Mouse (Mus musculus) urinary bladder, adult 2 months (tissue): ENCODE results near the gene Actr3. TPM values are rescaled to one million over a fixed set of nuclear protein-coding genes. Genes with fewer than 3 reads are reported as not detected.
A peak's percentile ranks its signal among the peaks of the same experiment; 100 is the strongest.
"Not testable (repeated sequence)": the region's sequence is repeated elsewhere in the genome, so short reads cannot be mapped to it uniquely, and the experiment has no call there.

Source experiments
- DNase-seq: peaks from one replicate; pipeline ENCODE4 v3.0.0; 2022; ENCODE audit warnings: low spot score
- polyA plus RNA-seq: library from polyadenylated mRNA; depleted of rRNA; stranded (reverse); fragments of >200 nt; gene quantifications from 2 replicates; pipeline ENCODE4 v1.2.3, GENCODE M21; 2012

Gene Actr3
- polyA plus RNA-seq, 1 experiment, result 105 TPM

DNA sequence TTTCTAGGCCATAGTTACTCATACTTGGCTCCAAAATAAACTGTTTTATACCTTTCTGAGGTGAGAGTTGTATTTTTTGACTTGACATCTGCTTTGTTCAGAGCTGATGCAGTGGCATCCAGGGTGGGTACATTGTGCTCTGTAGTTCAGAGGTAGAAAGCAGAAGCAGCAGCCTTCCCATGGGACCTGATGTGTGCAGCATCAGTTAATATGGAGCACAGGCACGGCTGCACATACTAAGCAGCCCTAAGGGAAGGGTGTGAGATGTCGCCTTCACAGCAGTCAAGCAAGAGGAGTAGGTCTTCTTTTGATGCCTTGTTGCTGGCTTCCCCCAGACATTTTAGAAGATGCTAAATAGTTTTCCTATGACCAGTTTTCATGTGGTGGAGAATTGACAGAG lies 3.3 kb upstream of the Actr3 start:
- DNase-seq, result no peak

DNA sequence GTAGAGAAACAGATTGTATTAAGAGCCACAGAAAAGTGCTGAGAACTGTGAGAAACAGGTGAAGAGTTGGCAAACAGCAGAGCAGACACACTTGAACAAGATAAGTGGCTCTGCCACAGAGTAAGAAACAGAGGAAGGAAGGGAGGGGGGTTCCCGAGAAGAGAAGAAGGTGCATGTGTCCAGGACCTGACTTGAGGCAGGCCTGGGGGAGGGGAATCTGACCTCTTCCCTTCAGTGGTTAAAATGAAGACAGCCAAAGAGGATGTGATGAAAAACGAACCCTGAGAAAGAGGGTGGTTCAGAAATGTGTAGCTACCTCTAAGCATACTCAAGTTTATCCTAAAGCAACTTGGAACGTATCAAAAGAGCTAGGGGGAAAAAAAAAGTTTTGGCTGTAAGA lies 2.4 kb upstream of the Actr3 start:
- no peak for DNase-seq

DNA sequence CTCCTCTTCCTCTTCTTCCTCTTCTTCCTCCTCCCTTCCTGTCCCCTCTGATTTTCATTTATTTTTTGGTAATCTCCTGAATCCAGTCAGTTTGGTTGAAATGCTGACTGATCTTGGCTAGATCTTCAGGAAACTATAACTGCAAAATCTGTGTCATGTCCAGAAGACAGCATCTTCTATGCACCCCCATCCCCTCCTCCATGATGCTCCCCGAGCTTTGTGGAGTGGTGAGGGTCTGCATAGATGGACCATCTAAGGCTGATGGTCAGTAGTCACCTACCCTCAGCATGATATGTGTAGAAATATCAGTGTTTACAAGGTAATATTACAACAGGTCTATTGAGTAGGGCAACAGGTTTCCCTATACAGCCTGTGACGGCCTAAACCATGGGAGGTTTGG lies 1.6 kb upstream of the Actr3 start:
- DNase-seq, result no peak

DNA sequence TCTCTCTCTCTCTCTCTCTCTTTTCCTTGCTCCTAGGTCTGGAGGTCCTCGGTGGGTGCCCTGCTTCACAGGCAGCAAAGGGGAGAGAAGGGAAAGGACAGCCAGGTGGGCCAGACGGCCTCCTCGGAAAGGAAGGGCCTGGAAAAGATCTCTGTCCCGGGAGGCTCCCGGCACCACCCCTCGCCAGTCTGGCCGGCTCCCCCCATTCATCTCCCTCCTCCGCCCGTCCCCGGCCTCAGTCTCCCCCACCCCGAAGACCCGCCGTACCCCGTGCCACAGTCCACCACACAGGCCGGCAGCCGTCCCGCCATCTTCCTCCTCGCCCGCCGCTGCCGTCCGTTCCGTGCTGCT lies 534 bp downstream of the Actr3 start:
- DNase-seq, result no peak

DNA sequence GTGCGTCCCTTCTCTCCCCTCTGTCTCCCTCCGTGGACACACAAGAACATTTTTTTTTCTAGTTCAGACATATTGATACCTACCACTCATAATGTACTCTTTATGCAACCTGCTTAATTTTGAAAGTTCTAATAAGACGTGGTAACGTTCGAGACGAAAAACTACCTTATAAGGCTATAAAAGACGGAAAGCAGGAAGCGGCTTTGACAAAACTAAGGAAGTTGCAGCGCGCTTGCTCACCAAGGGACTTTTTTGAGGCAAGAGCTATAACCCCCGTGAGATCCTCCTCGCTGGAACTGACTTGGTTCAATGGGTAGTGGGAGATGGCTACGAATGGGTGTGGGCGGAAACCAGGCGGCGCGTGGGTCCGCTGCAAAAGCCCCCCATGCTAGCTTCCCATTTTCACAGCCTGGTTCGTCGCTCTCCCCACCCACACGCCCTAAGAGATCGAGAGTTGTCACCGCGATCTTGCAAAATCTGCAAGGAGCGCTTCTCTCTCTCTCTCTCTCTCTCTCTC lies 984 bp downstream of the Actr3 start:
- peak; percentile 44 for DNase-seq

DNA sequence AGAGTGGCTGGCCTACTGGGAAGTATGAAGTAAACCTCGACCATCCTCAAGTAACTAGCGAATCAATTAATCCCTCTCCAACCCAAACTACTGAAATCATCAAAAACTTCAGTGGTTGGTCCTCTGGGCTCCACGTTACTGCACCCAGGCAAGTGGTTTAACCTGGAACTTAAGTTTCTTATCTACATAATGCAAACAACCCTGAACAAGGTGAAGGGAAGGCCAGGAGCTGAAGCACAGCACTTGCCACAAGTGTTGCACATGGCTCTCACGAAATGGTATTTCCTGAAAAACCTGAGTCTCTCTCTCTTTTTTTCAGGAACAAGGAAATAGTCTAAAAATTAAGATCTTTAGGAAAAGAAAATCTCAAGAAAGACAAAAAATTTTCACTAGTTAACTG lies 4.2 kb downstream of the Actr3 start:
- no peak for DNase-seq

DNA sequence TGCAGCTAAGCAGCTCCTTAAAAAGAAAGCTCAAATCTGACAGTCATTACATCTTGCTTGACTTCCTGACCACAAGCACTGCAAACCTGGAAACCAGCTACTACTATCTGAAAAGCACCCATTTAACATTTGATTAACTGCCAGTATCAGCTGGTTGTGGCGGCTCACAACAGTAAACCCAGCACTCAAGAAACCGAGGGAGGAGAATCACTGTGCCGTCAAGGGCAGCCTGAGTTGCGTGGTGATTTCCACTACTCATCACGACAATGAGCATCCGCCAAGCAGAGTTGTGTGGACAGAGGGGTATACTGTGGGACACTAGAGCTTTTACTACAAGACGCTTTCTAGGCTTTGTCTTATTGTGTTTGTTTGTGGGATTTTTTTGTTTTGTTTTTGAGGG lies 4.8 kb downstream of the Actr3 start:
- DNase-seq, result no peak

DNA sequence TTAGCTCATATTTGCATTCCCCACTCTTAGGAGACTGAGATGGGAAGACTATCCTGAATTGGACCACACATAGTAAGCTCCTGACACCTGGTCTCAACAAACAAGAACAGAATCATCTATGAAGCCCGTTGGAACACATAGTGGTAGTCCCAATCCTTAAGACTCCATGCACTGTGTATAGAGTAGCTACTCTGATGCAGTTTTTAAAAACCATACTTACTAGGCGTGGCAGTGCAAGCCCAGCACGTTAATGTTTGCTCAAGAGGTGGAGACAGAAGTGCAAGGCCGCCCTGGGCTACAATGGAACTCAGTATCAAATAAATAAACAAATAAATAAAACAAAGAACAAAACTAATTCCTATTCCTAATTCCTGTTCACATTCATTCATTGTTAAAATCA lies 5.5 kb downstream of the Actr3 start:
- no peak for DNase-seq

DNA sequence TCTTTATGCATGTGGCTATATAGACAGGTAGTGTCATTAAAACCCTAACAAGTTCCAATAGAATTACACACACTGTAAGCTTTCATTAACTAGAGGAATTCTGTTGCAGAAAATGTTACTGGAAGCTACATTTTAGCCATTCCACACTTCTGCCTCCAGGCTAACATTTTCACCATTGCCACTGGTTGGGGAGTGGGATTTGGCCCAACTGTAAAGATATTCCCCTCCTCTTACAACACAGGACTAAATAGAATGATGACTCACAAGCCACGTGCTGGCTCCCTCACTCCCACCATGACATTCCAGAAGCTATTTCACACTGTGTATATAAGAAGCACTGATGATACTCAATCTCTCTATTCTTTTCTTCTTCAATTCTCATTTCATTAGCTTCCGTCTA lies 7.2 kb downstream of the Actr3 start:
- no peak for DNase-seq

DNA sequence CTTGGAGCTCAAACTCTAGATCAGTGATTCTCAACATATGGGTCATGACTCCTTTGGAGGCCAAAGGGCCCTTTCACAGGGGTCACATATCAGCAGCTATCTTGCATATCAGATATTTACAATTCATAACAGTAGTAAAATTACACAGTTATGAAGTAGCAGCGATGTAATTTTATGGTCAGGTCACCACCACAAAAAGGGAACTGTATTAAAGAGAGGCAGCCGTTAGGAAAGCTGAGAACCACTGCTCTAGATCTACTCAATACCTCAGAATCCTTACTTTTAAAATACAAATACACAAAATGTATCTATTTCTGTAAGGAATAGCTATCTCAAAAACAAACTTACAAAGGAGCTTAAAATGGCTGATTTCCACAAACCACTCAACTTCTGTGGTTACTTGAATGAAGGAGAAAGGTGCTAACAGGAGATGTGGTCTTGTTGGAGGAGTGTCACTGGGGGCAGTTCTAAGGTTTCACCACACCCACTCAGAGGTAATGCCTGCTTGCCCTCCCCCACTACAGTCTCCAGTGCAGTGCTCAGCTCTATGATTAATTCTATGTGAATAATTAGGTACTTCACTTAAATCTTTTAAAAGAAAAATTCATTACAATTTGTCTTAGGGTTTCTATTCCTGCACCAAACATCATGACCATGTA lies 9.0 kb downstream of the Actr3 start:
- DNase-seq, result no peak

DNA sequence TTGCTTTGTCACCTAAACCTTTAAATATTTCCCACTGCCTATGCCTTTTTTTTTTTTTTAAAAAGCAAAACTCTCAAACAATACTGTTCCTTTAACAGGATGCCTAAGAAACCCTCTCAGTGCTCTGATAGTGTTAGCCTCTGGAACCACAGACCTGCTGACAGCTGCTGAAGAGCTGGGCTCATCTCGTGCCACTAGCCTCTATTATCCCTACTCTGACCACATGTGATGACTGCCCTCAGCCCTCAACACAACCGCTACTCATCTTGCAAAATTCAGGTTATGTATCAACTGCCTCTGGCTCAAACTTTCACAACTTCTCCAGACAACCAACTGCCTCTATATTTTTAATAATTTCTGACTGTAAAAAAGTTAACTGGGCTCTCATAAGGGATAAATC lies 15.6 kb downstream of the Actr3 start:
- DNase-seq, result no peak

DNA sequence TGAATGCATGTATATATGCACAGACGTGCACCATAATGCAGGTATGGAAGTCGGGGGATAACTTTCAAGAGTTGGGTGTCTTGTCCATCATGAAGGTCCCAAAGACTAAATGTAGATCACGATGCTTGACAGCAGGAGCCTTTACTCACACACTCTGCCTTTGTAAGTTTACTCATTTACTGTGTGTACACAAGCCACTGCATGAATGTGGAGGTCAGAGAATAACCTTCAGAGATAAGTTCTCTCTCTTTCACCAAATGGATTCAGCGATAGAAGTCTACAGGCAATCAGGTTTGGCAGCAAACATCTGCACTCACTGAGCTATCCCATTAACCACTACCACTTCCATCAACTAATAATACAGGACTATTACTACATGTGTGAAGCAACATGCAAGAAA lies 16.8 kb downstream of the Actr3 start:
- DNase-seq, result no peak

DNA sequence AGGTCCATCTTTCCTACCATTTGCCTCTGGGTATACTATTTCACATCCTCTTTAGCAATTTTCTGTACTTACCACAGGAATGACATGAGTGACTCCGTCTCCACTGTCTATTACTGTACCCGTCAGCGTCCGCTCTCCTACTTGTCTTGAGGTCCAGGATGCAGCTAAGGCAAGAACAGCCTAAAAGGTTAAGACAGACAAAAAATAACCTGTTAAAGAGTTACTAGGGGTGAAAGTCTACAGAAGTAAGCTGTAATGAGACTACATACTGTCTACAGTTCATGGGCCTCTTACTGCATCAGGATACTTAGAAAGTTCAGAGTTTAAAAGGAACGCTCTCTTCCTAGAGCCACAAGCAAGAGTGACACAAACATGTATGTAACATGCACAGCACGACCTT lies 28.3 kb downstream of the Actr3 start:
- no peak for DNase-seq

DNA sequence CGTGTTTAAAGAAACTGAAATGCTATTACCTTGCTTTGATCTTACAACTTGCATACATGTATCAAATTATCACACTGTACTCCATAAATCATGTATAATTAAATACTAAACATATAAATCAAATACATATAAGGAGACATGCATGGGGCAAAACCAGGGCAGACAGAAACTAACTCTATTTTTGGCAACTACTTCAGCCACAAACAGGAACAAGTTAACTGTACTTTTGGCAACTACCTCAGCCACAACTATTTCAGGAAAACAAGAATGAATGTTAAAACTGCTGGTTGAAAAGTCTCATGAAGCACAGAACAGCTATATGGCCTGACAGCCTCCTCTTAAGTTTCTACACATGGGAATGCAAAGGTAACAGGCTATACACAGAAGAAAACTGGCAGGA lies 40.1 kb downstream of the Actr3 start:
- DNase-seq, result no peak

DNA sequence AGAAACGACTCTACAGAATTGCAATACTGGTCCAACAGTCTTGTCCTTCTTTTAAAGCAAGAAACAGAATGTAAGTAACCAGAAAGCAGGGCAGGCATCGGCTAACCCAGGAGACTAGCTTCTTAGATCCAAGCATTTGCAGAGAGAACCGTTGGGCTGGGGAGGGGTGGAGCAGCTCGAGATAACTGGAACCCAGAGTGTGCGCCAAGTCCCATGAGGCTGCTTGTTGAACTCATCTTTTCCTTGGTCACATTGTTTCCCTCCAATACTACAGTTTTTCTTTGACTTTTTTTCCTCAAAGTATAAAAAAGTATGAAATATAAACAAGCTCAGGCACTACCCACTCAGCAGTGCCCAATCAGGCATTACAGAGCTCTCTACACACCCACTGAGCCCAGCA lies 42.2 kb downstream of the Actr3 start:
- DNase-seq, result not testable (repeated sequence)

DNA sequence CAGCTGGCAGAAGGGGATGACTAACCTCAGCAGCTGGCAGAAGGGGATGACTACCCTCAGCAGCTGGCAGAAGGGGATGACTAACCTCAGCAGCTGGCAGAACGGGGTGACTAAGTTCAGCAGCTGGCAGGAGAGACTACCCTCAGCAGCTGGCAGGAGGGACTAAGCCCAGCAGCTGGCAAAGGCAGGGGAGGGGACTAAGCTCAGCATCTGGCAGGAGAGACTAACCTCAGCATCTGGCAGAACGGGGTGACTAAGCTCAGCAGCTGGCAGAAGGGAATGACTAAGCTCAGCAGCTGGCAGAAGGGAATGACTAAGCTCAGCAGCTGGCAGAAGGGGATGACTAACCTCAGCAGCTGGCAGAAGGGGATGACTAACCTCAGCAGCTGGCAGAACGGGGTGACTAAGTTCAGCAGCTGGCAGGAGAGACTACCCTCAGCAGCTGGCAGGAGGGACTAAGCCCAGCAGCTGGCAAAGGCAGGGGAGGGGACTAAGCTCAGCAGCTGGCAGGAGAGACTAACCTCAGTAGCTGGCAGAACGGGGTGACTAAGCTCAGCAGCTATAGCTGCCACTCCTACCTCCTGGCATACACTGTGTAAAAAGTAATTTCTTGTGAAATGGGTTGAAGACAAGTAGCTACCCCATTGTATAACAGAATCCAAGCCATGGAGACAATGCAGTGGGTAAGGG lies 45.3 kb downstream of the Actr3 start:
- not testable (repeated sequence) for DNase-seq

DNA sequence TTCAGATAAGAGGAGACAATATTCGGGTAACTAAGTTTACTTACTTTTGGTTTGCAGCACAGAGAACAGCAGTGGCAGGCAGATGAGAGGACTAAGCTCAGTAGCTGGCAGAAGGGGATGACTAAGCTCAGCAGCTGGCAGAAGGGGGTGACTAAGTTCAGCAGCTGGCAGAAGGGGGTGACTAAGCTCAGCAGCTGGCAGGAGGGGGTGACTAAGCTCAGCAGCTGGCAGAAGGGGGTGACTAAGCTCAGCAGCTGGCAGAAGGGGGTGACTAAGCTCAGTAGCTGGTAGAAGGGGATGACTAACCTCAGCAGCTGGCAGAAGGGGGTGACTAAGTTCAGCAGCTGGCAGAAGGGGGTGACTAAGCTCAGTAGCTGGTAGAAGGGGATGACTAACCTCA lies 45.9 kb downstream of the Actr3 start:
- DNase-seq, result not testable (repeated sequence)

DNA sequence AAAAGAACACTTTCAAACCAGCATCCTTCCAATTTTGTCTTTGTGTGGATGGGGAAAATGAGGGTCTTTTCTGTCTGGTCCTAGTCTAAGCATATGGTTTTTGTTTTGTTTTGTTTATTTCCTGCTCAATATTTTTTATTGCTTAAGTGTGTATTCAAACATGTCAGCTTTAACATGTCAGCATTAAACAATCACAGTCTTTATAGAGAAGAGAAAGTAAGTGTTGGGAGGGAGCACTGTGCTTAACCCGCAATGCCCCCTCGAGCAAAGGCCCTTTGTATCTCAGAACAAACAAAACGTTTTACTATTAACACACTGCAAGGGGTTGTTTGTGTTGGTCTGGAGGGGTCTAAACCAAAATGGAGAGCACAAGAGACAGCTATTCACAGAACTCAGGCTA lies 47.2 kb downstream of the Actr3 start:
- DNase-seq, result no peak

DNA sequence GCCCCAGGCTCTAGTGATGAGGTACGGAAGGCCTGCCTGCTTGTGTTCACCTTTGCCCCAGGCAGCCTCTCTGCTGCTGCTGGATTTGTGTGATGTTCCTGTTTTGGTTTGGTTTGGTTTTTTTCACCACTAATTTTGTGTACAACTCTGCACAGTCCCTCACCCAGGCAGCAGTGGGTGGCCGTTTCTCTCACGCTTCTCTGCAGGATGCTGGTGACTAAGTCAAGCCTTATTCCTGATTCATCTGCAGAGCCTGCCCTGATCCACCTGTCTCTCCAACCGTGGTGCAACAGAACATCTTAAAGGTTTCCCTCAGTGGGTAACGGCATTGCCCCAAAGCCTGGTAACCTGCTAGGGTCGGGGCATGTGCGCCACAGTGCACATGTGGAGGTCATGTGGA lies 49.3 kb downstream of the Actr3 start:
- no peak for DNase-seq

DNA sequence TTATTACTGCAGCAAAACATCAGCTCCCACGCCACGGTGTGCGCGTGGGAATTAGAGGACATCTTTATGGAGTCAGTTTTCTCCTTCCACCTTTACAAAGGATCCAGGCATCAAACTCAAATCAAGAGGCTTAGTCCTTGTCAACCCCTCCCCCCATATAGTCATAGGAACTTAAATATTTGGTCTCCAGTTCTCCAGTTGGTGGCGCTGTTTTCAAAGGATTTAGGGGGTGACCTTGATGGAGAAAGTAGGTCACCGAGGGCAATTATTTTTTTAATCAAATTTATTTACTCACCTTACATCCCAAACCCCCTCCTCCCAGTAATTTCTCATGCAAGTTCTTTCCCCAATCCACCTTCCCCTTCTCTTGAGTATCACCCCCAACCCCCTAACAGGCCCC lies 52.9 kb downstream of the Actr3 start:
- no peak for DNase-seq

DNA sequence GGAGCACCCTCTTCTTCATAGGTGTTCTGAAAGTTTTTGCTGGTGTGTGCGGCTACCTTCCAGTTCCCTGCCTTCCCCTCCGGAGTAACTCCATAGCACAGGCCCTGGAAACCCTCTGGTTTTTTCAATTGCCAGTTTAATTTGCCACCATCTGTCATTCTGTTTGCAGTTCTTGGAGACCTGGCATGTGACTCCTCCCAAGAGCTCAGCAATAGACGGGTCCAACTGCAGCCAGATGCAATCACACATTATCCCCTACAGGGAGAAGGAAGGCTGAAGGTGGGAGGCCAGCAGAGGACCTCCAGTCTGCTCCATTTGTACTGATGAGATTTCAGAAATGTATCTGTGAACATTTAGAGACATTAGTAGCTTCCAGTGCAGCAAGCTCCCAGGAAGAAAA lies 56.6 kb downstream of the Actr3 start:
- DNase-seq, result no peak

DNA sequence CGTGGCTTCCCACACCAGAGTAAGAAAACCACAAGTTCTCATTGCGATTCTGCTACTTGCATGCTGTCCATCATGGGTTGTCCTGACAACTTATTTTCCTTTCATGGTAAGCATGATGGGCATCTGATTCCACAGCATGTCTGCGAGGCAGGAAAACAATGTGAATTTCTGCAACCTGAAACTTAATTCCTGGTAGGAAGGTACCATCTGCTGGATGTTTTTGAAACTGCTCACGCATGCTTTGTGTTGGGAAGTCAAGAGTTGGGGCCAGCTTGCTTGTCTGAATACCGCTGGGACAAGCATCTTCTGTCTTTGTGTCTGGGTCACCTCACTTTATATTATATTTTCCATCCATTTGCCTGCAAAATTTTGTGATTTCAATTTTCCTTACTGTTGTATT lies 62.7 kb downstream of the Actr3 start:
- no peak for DNase-seq

DNA sequence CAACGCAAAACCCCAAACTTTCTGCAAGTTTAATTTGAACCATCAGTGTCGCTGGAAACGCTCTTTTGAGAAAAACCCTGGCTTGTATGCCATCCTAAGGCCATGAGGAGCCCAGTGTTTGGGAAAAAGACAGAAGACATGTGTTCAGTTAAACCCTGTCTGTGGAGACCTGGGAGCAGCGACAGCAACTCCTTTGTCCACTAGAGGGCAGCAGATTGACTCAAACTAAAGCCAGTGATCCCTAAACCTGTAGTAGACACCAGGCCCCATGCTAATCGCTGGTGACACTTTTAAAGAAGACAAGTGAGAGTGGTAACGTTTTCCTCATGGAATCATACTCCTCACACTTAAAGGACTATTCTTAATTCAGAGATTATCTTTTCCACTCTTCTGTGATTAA lies 64.7 kb downstream of the Actr3 start:
- no peak for DNase-seq

DNA sequence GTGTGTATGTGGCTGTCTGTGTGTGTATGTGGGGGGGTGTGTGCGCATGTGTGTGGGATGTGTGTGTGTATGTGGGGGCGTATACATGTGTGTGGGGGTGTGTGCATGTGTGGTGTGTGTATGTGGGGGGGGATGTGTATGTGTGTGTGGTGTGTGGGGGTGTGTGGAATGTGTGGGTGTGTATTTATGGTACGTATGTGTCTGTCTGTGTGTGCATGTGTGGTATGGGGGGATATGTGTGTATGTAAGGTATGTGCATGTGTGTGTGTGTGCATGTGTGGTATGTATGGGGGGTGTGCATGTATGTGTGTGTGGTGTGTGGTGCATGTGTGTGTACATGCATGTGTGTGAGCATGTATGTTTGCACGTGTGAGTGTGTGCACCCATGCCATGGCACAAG lies 70.0 kb downstream of the Actr3 start:
- no peak for DNase-seq
